Mouse (Mus musculus) neutrophil, adult 5-6 weeks (primary cell): Measurements from ENCODE around the gene Actl6b. TPM values are rescaled to one million over a fixed set of nuclear protein-coding genes. Genes with fewer than 3 reads are reported as not detected.

ENCODE experiments used
- total RNA-seq: library from RNA; stranded (forward); fragments of 200-1000 nt; gene quantifications from 2 replicates; pipeline ENCODE4 v1.2.3, GENCODE M21; 2017

The Actl6b gene
- total RNA-seq, 1 experiment from 2014 or later = not detected

Other genes starting within 250 kb of the Actl6b start
- 326 and 333 TPM in 2 replicates for gene Srrt, start 245.8 kb upstream of the Actl6b start, total RNA-seq
- gene Trip6, start 239.1 kb upstream of the Actl6b start, total RNA-seq = 5.5 and 7.1 TPM in 2 replicates
- 38.5 and 44.8 TPM in 2 replicates for gene Slc12a9, start 219.9 kb upstream of the Actl6b start, total RNA-seq
- not detected in 2 replicates for gene Ephb4, start 203.4 kb upstream of the Actl6b start, total RNA-seq
- not detected in 2 replicates for gene Zan, start 76.5 kb upstream of the Actl6b start, total RNA-seq
- gene Pop7, start 51.0 kb upstream of the Actl6b start, total RNA-seq = 16.0 and 20.0 TPM in 2 replicates
- gene Gigyf1, start 35.0 kb upstream of the Actl6b start, total RNA-seq = 32.0 and 37.7 TPM in 2 replicates
- not detected in 2 replicates for gene Epo, start 20.3 kb upstream of the Actl6b start, total RNA-seq
- 428 and 434 TPM in 2 replicates for gene Gnb2, start 20.0 kb upstream of the Actl6b start, total RNA-seq
- 0.61 TPM in 1 of 2 replicates, not detected in the other for gene Tfr2, start 16.3 kb downstream of the Actl6b start, total RNA-seq
- 3.5 and 4.2 TPM in 2 replicates for gene Mospd3, start 47.5 kb downstream of the Actl6b start, total RNA-seq
- gene Pcolce, start 60.3 kb downstream of the Actl6b start, total RNA-seq = 0.25 and 0.58 TPM in 2 replicates
- gene Fbxo24, start 75.5 kb downstream of the Actl6b start, total RNA-seq = 0.61 and 0.70 TPM in 2 replicates
- gene Lrch4, start 75.6 kb downstream of the Actl6b start, total RNA-seq = 119 and 123 TPM in 2 replicates
- gene Gm20605, start 75.7 kb downstream of the Actl6b start, total RNA-seq = 41.0 and 44.6 TPM in 2 replicates
- gene Sap25, start 87.8 kb downstream of the Actl6b start, total RNA-seq = 109 and 156 TPM in 2 replicates
- 0.47 and 0.61 TPM in 2 replicates for gene Irs3, start 92.2 kb downstream of the Actl6b start, total RNA-seq
- 4.9 and 5.5 TPM in 2 replicates for gene Agfg2, start 131.2 kb downstream of the Actl6b start, total RNA-seq
- gene Nyap1, start 188.1 kb downstream of the Actl6b start, total RNA-seq = 0.12 TPM in 2 replicates
- gene Tsc22d4, start 192.2 kb downstream of the Actl6b start, total RNA-seq = 170 TPM in 2 replicates
- 9.7 and 12.8 TPM in 2 replicates for gene Ppp1r35, start 225.3 kb downstream of the Actl6b start, total RNA-seq
- gene Mepce, start 234.1 kb downstream of the Actl6b start, total RNA-seq = 36.5 and 42.2 TPM in 2 replicates
- 24.7 and 29.4 TPM in 2 replicates for gene Zcwpw1, start 234.3 kb downstream of the Actl6b start, total RNA-seq